Mouse (Mus musculus) layer of hippocampus, postnatal 25 days (tissue): Measurements from ENCODE around the gene Ccl27a. TPM values are rescaled to one million over a fixed set of nuclear protein-coding genes. Genes with fewer than 3 reads are reported as not detected.

Experiments used
- DNase-seq, 2 experiments: peaks; one replicate each; pipeline ENCODE4 v3.0.0; 2022; ENCODE audit warnings: mixed read lengths in 2 of 2, low spot score in 1 of 2; ENCODE audit errors: extremely low spot score in 1 of 2
- total RNA-seq, 2 experiments: library from RNA; stranded (reverse); gene quantifications; 2 replicates each; pipeline ENCODE4 v1.2.3; 2021

The Ccl27a gene
- total RNA-seq, 2 experiments from 2014 or later = 121 to 134 TPM

GRCm38 (mm10) chr4:41756440-41756839 lies 17.6 kb downstream of the Ccl27a start:
- DNase-seq = no peak

- peak; percentile 75 to 79 for DNase-seq
Observed at GRCm38 (mm10) chr4:41755338-41756305, 18.4 kb downstream of the Ccl27a start, which contains the start of gene Sigmar1. Sigmar1 (minus strand) TSS chr4:41756157.

- no peak for DNase-seq
Observed at GRCm38 (mm10) chr4:41754797-41755337, 19.2 kb downstream of the Ccl27a start, which contains the start of gene Galt. Galt (plus strand) TSS chr4:41755228.

- no peak for DNase-seq
Observed at GRCm38 (mm10) chr4:41745021-41745420, 29.0 kb downstream of the Ccl27a start.

GRCm38 (mm10) chr4:41744131-41744530 lies 29.9 kb downstream of the Ccl27a start:
- no peak for DNase-seq

- peak; percentile 79 to 85 for DNase-seq
Observed at GRCm38 (mm10) chr4:41741158-41741560, 32.9 kb downstream of the Ccl27a start.

GRCm38 (mm10) chr4:41740380-41741157 lies 33.5 kb downstream of the Ccl27a start:
- DNase-seq = peak; percentile 61 to 66

- no peak for DNase-seq
Observed at GRCm38 (mm10) chr4:41739260-41739659, 34.8 kb downstream of the Ccl27a start.

- DNase-seq = no peak
Observed at GRCm38 (mm10) chr4:41738256-41738603, 35.8 kb downstream of the Ccl27a start.

GRCm38 (mm10) chr4:41737602-41738255 lies 36.3 kb downstream of the Ccl27a start:
- peak; percentile 64 to 74 for DNase-seq

GRCm38 (mm10) chr4:41731052-41731765 lies 42.8 kb downstream of the Ccl27a start, which contains the start of gene Arid3c:
Arid3c (minus strand) TSS chr4:41731142.
- DNase-seq = no peak

- no peak for DNase-seq
Observed at GRCm38 (mm10) chr4:41726826-41727621, 47.0 kb downstream of the Ccl27a start.

GRCm38 (mm10) chr4:41722918-41723351 lies 51.1 kb downstream of the Ccl27a start, which contains the start of gene Dctn3:
Dctn3 (minus strand) TSS chr4:41723170.
- DNase-seq = peak; percentile 72 to 73

Other genes starting within 250 kb of the Ccl27a start
- gene Fam219a, start 204.7 kb downstream of the Ccl27a start, total RNA-seq = 100 to 1,000 TPM; 159 to 165 TPM
- gene Dnaic1, start 204.5 kb downstream of the Ccl27a start, total RNA-seq = 10 to 100 TPM in 1 of 2 experiments, 1 to 10 TPM in 1; 7.1 to 11.2 TPM
- gene Enho, start 133.9 kb downstream of the Ccl27a start, total RNA-seq = 10 to 100 TPM; 62.1 to 66.9 TPM
- 10 to 100 TPM; 89.6 to 96.1 TPM for gene Cntfr, start 77.2 kb downstream of the Ccl27a start, total RNA-seq
- 10 to 100 TPM; 40.0 to 44.8 TPM for gene Il11ra1, start 74.3 kb downstream of the Ccl27a start, total RNA-seq
- gene Rpp25l, start 60.7 kb downstream of the Ccl27a start, total RNA-seq = 10 to 100 TPM; 27.7 to 33.6 TPM
- gene Dctn3, start 51.1 kb downstream of the Ccl27a start, total RNA-seq = 100 to 1,000 TPM; 149 to 172 TPM
- gene Arid3c, start 43.1 kb downstream of the Ccl27a start, total RNA-seq = not detected
- 10 to 100 TPM; 54.3 to 55.7 TPM for gene Galt, start 19.0 kb downstream of the Ccl27a start, total RNA-seq
- gene Sigmar1, start 18.1 kb downstream of the Ccl27a start, total RNA-seq = 10 to 100 TPM; 40.0 to 41.6 TPM
- not detected for gene Gm21541, start 129.4 kb upstream of the Ccl27a start, total RNA-seq
- 10 to 100 TPM; 16.0 to 17.9 TPM for gene Gm20878, start 167.3 kb upstream of the Ccl27a start, total RNA-seq
- gene Fam205a4, start 191.8 kb upstream of the Ccl27a start, total RNA-seq = 1 to 10 TPM; 1.1 to 1.8 TPM